Mouse (Mus musculus): ENCODE measurements around the gene Uqcr11. TPM values are rescaled to one million over a fixed set of nuclear protein-coding genes. Genes with fewer than 3 reads are reported as not detected.

The Uqcr11 gene
- 100 to 1,000 TPM; 515 to 715 (median 604) TPM for total RNA-seq (2022)

- peak; percentile 93 for DNase-seq
These were observed at the start of gene Uqcr11 for GRCm38 (mm10) chr10:80406684-80407501. Gene Uqcr11, minus strand, starts transcription at chr10:80406830.

GRCm38 (mm10) chr10:80455697-80456096 lies 49.1 kb upstream of the Uqcr11 start:
- DNase-seq: no peak

DNA sequence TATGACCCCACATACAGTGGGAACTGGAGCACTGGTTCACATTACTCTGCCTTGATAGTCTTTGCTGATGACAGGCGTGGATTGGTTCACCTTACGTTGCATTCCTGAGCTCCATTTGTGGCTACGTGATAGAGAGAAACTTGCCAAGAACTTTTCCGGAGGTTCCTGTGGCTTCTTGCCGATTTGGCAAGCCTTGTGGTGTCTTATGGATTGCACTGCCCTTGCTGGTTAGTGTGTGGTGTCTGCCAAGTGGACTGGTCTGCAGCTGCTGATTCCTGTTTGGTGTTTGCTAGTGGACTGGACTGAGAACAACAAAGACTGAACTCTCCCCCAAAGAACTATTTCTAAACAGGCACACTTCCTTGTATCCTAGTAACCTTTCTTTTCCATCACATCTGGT lies 48.2 kb upstream of the Uqcr11 start:
- no peak for DNase-seq

- no peak for DNase-seq
These were observed 47.0 kb upstream of the Uqcr11 start for GRCm38 (mm10) chr10:80453601-80454000.

- no peak for DNase-seq
These were observed 44.0 kb upstream of the Uqcr11 start for GRCm38 (mm10) chr10:80450599-80450998.

- DNase-seq: peak; percentile 55
These were observed 39.4 kb upstream of the Uqcr11 start for GRCm38 (mm10) chr10:80445898-80446601.

- DNase-seq: no peak
These were observed 38.4 kb upstream of the Uqcr11 start for GRCm38 (mm10) chr10:80445052-80445451.

DNA sequence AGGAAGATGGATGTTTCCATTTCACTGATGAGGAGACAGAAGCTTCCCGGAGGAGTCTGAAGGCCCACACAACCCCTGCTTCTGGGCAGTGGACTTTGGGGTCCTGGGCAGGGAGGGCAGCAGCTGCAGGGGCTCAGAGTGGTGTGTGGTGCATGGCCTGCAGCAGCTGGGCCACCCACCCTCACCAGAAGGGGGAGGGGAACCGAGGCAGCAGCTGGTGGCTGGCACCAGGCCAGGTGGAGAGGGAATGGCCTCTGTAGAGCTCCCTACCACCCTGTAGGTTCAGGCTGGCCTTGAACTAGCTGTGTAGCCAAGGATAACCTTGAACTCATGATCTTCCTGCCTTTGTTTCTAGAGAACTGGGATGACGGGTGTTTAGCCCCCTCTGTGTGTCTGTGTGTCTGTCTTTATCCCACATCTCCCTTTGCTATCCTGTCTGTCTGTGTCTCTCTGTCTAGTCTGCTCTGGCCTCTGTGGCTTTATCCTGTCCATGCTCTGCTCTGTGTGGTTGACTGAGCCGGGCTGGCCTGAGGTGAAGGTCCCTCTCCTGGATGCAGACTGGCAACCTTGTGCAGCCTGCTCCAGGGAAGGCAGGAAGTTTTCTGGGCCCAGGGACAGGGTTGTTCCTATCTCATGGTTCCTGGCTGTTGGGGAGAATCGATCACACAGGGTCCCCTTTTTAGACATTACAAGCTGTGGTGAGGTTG lies 37.9 kb upstream of the Uqcr11 start:
- peak; percentile 58 for DNase-seq

DNA sequence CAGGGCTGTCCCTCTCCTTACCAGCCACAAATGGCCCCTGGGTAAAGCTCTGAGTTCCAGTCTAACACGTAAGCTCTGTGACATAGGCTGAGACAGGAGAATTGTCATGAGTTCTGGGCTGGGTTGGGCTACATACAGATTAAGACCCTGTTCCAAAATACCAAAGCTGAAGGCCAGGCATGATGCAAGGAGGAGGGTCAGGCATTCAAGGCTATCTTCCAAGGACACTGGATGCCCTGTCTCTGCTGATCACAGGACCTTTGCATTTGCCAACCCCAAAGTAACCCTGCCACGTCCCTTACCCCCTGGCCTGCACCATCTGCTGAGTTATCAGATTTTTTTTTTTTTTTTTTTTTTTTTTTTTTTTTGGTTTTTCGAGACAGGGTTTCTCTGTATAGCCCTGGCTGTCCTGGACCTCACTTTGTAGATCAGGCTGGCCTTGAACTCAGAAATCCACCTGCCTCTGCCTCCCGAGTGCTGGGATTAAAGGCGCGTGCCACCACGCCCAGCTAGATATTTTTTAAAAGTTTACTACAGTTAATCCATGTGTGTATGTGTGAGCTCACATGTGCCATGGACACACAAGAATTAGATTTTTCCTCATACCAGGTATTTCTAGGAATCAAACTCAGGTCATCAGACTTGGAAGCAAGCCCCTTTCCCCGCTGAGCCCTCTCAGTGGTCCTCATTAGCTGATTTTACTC lies 37.1 kb upstream of the Uqcr11 start:
- DNase-seq: no peak

DNA sequence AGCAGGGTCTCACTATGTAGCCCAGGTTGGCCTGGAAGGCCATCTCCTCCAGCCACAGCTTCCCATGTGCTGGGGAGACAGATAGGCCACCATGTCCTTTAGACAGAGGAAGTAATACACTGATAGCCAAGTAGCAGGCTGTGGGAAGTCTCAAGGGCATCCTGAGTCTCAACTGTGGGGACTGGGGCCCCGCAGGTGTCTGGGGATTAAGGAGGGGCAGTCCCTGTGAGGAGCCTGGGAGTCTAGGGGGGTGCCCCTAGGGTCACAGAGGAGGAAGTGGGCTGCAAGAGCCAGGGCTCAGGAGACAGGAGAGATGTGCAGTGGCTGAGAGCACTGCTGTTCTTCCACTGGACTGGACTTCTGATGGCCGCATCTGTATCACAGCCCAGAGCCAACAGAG lies 36.4 kb upstream of the Uqcr11 start:
- DNase-seq: no peak

DNA sequence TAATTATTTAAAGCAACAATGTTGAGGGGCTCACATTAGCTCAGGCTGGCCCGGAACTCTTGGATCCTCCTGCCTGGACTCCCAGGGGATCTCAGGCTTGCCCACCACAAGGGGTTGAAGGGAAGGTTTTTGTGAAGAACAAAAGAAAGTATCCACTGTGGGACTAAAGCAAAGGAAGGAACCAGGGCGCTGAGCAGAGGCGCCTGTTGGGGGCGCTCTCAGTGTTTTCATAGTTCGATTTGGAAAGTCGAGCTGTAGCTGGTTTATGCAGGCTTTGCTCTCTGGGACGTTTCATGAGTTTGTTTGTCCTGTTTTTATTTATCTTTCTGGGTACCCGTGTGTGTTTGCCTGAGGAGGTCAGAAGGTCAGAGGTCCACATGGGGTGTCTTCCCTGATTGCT lies 35.0 kb upstream of the Uqcr11 start:
- no peak for DNase-seq

- DNase-seq: no peak
These were observed 33.4 kb upstream of the Uqcr11 start for GRCm38 (mm10) chr10:80440031-80440430.

DNA sequence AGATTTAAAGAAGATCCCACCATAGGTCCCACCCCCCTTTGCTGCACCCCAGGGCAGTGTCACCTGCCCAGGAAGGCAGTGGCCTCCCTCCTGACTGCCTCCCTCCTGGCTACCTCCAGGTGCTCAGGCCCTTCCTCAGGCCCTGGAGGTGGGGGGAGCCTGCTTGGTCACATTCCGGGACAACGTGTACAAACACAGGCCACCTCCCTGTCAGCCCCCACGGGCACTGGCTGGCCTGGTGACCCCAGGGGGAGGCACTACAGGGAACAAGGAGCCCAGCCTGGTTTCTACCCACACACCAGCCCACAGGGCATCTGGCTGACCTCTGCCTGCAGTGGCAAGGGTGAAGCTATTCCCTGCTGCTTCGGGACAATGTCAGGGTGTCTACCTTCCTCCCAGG lies 31.3 kb upstream of the Uqcr11 start:
- DNase-seq: no peak

- DNase-seq: no peak
These were observed 29.6 kb upstream of the Uqcr11 start for GRCm38 (mm10) chr10:80436276-80436675.

DNA sequence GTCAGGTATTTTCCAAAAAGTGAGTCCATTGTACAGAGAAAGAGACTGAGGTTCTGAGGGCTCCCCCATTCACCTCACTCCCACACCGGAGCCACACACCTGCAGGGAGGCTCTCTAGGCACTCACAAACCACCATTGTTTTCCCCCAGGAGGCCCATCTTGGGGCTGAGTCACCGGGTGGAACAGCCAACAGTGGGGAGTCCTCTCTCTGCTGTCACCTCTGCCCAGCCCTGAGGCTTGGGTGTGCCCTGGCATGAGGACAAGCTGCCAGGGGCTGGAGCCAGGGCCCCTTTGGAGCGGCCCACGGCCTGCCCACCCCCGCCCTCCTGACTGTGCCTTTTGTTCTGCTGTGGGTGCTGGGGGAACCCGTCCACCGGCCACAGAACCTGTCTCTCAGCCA lies 29.1 kb upstream of the Uqcr11 start:
- no peak for DNase-seq

DNA sequence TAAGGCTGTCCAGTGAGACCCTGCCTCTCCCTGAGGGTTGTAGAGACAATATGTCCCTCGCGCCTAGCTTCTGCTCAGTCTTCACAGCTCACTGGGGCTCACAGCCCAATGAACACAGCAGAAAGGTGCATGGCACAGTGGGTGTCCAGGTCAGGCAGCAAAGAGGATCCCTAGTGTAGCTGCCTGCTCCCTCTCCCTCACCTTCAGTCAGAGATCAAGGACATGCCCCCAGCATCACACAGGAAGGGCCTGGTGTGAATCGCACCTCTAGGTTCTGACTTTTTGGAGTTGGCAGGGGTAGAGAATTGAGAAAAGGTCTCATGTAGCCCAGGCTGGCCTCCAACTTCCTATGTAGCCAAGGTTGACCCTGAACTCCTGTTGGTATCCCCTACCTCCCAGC lies 28.2 kb upstream of the Uqcr11 start:
- no peak for DNase-seq

- DNase-seq: no peak
These were observed 27.6 kb upstream of the Uqcr11 start for GRCm38 (mm10) chr10:80434233-80434592.

GRCm38 (mm10) chr10:80433513-80434232 lies 27.0 kb upstream of the Uqcr11 start, which contains the start of gene Tcf3:
Gene Tcf3, minus strand, starts transcription at chr10:80433647.
- peak; percentile 96 for DNase-seq

GRCm38 (mm10) chr10:80432936-80433512 lies 26.4 kb upstream of the Uqcr11 start:
- DNase-seq: no peak

- no peak for DNase-seq
These were observed 25.8 kb upstream of the Uqcr11 start for GRCm38 (mm10) chr10:80432387-80432785.

- no peak for DNase-seq
These were observed 25.1 kb upstream of the Uqcr11 start for GRCm38 (mm10) chr10:80431570-80432386.
